Mouse (Mus musculus) liver, adult 2 months (tissue): ENCODE results near the gene Tyw1. TPM values are rescaled to one million over a fixed set of nuclear protein-coding genes. Genes with fewer than 3 reads are reported as not detected.

Experiments
- DNase-seq: peaks from one replicate; pipeline ENCODE4 v3.0.0-alpha.2; 2011; ENCODE audit warnings: low read depth, low spot score; ENCODE audit errors: extremely low read depth
- H3K27ac ChIP-seq: fragments of 200-500 bp; replicated peaks from 2 replicates; pipeline ENCODE4 v1.5.1; 2012; ENCODE audit warnings: low read depth, mild to moderate bottlenecking, control low read depth, inconsistent platforms, low read length; ENCODE audit not compliant: insufficient read depth
- H3K27me3 ChIP-seq: fragments of 200-500 bp; 2 replicates; pipeline ENCODE4 v1.6.1; 2012; ENCODE audit warnings: mild to moderate bottlenecking, moderate library complexity, low read length, inconsistent platforms; ENCODE audit not compliant: control insufficient read depth, insufficient read depth
- H3K36me3 ChIP-seq: fragments of 200-500 bp; 2 replicates; pipeline ENCODE4 v1.6.1; 2012; ENCODE audit warnings: low read length, inconsistent platforms; ENCODE audit not compliant: control insufficient read depth, insufficient read depth
- H3K4me1 ChIP-seq: fragments of 200-500 bp; 2 replicates; pipeline ENCODE4 v1.6.1; 2011; ENCODE audit warnings: low read length; ENCODE audit not compliant: control insufficient read depth, insufficient read depth
- H3K4me3 ChIP-seq: fragments of 200-500 bp; 2 replicates; pipeline ENCODE4 v1.5.1; 2011; ENCODE audit warnings: low read depth, mild to moderate bottlenecking, control low read depth, low read length, moderate library complexity; ENCODE audit not compliant: insufficient read depth
- H3K79me2 ChIP-seq: fragments of 200-500 bp; 2 replicates; pipeline ENCODE4 v1.6.1; 2012; ENCODE audit warnings: inconsistent platforms, mild to moderate bottlenecking, low read length, moderate library complexity; ENCODE audit not compliant: control insufficient read depth, insufficient read depth
- H3K9ac ChIP-seq: fragments of 200-500 bp; 2 replicates; pipeline ENCODE4 v1.6.1; 2012; ENCODE audit warnings: low read depth, mild to moderate bottlenecking, control low read depth, inconsistent platforms, low read length
- CTCF ChIP-seq: fragments of 200-500 bp; IDR thresholded peaks from 2 replicates; pipeline ENCODE4 v1.5.1; 2011; ENCODE audit warnings: low read depth, low read length, control low read depth
- POLR2A ChIP-seq: fragments of 200-500 bp; IDR thresholded peaks from 2 replicates; pipeline ENCODE4 v1.6.1; 2011; ENCODE audit warnings: low read length, control low read depth; ENCODE audit not compliant: insufficient read depth; ENCODE audit errors: extremely low read depth
- WGBS: fragments of 180-500 bp; shearing (Covaris S2); methylation state at CpG from one replicate; pipeline ENCODE4 v1.1.7; 2018; 5-methylcytosine and 5-hydroxymethylcytosine counted together
- polyA plus RNA-seq: library from polyadenylated mRNA; depleted of rRNA; stranded (reverse); fragments of >200 nt; gene quantifications from 2 replicates; pipeline ENCODE4 v1.2.3, GENCODE M21; 2012
- total RNA-seq: library from RNA; depleted of rRNA; stranded (reverse); fragments of >200 nt; gene quantifications from 2 replicates; pipeline ENCODE4 v1.2.3, GENCODE M21; 2014

Gene Tyw1
- total and polyA plus RNA-seq, 2 experiments, result 8.0 to 13.3 TPM

DNA sequence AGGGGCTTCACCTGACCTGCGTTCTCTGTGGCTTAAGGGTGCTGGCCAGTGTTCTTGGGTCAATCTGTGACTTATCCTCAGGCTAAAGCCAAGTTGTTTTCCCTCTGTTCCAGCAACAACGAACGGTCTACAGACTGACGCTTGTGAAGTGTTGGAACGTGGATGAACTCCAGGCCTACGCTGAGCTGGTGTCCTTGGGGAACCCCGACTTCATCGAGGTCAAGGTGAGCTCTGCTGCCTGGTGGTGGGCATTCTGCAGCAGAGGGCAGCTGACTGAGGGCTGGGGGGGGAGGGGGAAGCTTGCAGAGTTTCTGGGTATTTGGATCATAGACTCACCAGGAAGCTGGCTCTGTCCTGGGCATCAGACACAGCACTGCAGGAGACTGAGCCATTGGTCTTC is 70.1 kb downstream of the Tyw1 start:
- Histone ChIP-seq H3K27ac (no peak overlapping the region), H3K36me3 (0 out of 2 replicates have a peak, but pooled peaks cover 1% of the 10 kb centered on the region), H3K4me1 (no peaks in the 10 kb centered on the region), H3K4me3 (no peak overlapping the region), H3K79me2 (no peaks in the 10 kb centered on the region), H3K27me3 (no peaks in the 10 kb centered on the region), H3K9ac (no peak overlapping the region)
- TF ChIP-seq CTCF, result no peak
- TF ChIP-seq POLR2A, result no peak
- no peak for DNase-seq
- WGBS, result 97% methylated on average over 8 of the region's 8 CpGs

DNA sequence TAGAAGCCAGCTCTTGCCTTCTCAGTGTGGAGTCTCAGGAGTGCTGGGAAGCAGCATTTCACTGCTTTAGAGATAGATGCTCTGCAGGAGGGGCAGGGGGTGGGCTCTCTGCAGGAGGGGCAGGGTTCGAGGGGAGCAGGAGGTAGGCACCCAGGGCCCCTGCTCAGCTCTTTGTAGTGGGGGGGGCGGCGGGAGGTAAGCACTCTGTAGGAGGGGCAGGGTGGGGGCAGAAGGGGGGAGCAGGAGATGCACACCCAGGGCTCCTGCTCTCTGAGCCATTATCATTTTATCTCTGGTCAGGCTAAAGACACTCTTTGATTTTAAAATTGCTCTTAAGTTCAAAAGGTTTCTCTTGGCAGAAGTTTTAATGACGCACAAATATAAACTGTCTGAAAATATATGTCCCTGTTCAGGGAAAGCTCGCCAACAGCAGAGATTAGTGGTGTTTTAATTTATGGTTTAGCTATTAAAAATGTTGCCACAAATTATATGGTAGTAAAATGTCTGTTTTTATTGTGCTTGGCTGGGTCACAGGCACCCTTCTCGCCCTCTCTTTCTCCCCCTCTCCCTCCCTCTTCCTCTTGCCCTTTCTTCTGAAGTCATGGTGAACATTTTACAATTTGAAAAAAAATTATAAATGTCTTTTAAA is 72.3 kb downstream of the Tyw1 start:
- Histone ChIP-seq H3K4me3 (no peak overlapping the region), H3K79me2 (no peaks in the 10 kb centered on the region), H3K4me1 (no peaks in the 10 kb centered on the region), H3K9ac (no peak overlapping the region), H3K27me3 (no peaks in the 10 kb centered on the region), H3K36me3 (0 out of 2 replicates have a peak, but pooled peaks cover 1% of the 10 kb centered on the region), H3K27ac (no peak overlapping the region)
- WGBS, result 97% methylated on average over 6 of the region's 6 CpGs
- no peak for DNase-seq
- no peak for TF ChIP-seq POLR2A

DNA sequence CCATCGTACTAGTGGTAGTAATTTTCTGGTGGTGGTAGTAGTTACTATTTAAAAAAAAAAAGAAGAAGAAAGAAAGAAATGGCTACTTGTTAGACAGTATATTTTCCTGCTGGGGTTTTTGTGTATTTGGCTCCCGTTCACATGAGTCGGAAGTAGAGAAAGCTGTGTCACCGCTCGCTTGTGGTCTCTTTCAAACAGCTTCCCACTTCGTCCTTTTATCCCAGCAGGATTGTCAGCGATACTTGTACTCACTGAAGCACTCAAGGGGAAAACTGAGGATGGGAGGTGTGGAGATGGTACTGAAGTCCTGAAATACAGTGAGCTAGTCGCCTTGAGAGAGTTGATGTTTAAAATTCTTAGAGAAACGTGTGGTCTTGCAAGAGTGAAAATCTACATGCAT is 72.9 kb downstream of the Tyw1 start:
- Histone ChIP-seq H3K79me2 (no peaks in the 10 kb centered on the region), H3K27me3 (no peaks in the 10 kb centered on the region), H3K36me3 (0 out of 2 replicates have a peak, but pooled peaks cover 1% of the 10 kb centered on the region), H3K27ac (no peak overlapping the region), H3K9ac (no peak overlapping the region), H3K4me3 (no peak overlapping the region), H3K4me1 (no peaks in the 10 kb centered on the region)
- no peak for DNase-seq
- 96% methylated on average over 9 of the region's 9 CpGs for WGBS
- TF ChIP-seq CTCF (no peak), POLR2A (no peak)

DNA sequence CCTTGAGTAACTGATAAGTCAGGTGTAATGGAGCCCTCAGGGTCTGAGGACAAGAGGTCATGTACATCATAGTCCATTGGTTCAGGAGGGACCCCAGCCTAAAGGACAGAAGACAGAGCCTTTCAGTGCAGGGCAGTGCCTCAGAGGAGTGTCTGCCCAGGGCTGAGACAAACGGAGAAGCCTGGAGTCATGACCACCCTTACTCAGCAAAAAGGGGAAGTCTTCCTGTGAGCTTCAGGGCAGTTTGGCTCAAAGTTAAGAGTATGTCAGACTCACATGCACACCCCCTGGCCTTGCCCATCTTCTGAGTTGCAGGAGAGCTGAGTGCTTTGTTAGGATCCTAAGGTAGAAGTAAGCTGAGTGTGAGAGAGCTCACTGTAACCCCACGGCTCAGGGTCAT is 74.5 kb downstream of the Tyw1 start:
- Histone ChIP-seq H3K27me3 (no peaks in the 10 kb centered on the region), H3K4me3 (no peak overlapping the region), H3K4me1 (no peaks in the 10 kb centered on the region), H3K27ac (no peak overlapping the region), H3K9ac (no peak overlapping the region), H3K36me3 (peaks cover 4% of the 10 kb centered on the region; the same call in 1 of the 2 replicates), H3K79me2 (no peaks in the 10 kb centered on the region)
- 85% methylated on average over 2 of the region's 2 CpGs for WGBS
- TF ChIP-seq POLR2A, result no peak
- DNase-seq, result no peak

DNA sequence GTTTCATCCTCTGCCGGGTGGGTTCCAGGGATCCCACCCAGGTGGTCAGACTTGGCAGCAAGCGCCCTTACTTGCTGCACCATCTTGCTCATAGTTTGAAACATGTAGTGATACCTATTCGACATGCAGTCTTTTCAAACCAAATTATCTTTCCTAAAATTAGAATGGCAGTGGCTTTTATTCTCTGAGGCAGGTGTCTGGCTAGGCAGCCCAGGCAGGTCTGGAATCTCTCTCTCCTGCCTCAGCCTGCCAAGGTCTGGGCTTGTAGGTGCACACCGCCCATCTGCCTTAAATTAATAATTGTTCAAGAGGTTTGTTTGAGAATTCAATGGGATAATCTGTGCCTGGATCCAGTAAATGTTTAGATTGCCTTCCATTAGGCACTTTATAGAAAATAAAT is 75.4 kb downstream of the Tyw1 start:
- H3K4me3 ChIP-seq, result no peak overlapping the region
- no peak for TF ChIP-seq CTCF
- no peaks in the 10 kb centered on the region for H3K27me3 ChIP-seq
- no peak overlapping the region for H3K9ac ChIP-seq
- DNase-seq, result no peak
- WGBS, result 92% methylated on average over 4 of the region's 4 CpGs
- no peaks in the 10 kb centered on the region for H3K4me1 ChIP-seq
- no peak overlapping the region for H3K27ac ChIP-seq
- H3K79me2 ChIP-seq, result no peaks in the 10 kb centered on the region
- H3K36me3 ChIP-seq, result peaks cover 10% of the 10 kb centered on the region; the same call in 1 of the 2 replicates

DNA sequence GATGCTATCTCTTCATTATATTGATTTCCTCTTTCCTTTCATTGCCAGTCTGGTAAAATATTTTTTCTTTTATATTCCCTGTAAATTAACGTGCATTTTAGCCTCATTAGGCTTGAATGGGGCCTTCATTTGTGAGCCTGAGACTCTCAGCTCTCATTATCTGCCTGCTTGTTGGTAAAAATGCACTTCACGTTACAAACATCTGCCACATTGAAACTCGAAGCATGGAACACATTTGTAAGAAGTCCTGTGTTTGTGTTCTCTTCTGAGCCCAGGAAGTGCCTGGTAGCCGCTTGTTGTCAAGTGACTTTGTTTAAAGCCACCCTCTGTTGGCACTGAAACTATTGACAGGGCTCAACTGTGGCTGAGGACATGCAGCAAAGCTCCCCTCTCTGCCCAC is 75.8 kb downstream of the Tyw1 start:
- peaks cover 10% of the 10 kb centered on the region; the same call in 1 of the 2 replicates for H3K36me3 ChIP-seq

More for the DNA sequence above, 75.8 kb downstream of the Tyw1 start:
- WGBS, result 83% methylated on average over 4 of the region's 4 CpGs
- TF ChIP-seq CTCF (no peak), POLR2A (no peak)
- H3K4me3 ChIP-seq, result no peak overlapping the region
- H3K9ac ChIP-seq, result no peak overlapping the region
- H3K27ac ChIP-seq, result no peak overlapping the region
- H3K79me2 ChIP-seq, result no peaks in the 10 kb centered on the region
- no peak for DNase-seq
- no peaks in the 10 kb centered on the region for H3K27me3 ChIP-seq
- no peaks in the 10 kb centered on the region for H3K4me1 ChIP-seq
